Mouse (Mus musculus) thymus, adult 2 months (tissue): ENCODE measurements around the gene H2-Ob.

Experiments used
- CTCF ChIP-seq: fragments of 200-500 bp; IDR thresholded peaks from 2 replicates; pipeline ENCODE4 v1.5.1; 2012; ENCODE audit warnings: mild to moderate bottlenecking, control low read depth, low read length, moderate library complexity, borderline replicate concordance; ENCODE audit not compliant: control insufficient read depth, poor library complexity, insufficient read depth; ENCODE audit errors: extremely low read depth
- POLR2A ChIP-seq: fragments of 200-500 bp; IDR thresholded peaks from 2 replicates; pipeline ENCODE4 v1.6.1; 2012; ENCODE audit warnings: mild to moderate bottlenecking, low read length, control low read depth, moderate library complexity; ENCODE audit not compliant: control insufficient read depth, poor library complexity, insufficient read depth; ENCODE audit errors: extremely low read depth

DNA sequence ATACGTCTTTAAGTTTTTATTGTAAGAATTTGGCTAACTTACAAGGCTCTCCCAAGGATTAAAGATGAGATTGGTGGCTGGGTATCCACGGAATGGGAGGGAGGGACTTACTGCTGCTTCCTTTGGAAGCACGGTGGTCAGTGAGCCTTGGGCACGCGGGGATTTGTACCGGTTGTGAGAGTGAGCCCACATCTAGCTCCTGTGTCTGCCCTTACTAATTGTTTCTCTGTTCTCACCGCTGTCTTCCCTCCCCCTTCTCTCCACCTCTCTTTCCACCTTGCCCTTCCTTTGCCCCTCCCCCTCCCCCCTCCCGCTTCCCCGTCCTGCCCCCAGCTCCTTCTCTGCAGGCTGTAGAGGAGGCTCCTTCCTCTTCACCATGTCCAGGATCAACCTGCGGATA lies 30.3 kb upstream of the H2-Ob start:
- TF ChIP-seq POLR2A (no peak), CTCF (no peak)
